Comparison of ENCODE assay signal across 15 mouse cellular contexts in the genomic region with DNA sequence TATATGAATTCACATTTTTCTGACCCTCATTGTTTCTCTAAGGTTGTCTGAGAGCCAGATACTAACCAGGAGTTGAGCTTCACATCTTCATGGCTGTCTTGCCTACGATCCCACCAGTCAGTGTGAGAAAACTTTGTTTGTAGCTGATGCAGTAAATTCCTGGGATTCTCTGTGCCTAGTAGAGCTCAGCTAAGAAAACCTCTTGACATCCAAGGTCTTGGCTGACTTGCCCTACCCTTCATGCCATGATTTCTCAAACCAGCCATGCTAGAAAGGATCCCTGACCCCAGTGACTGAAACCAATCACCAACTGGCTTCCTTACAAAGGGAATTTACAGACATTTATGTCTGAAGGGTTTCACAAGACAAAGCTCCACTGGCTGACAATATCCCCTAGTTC.
"Had no signal": no experiment of that assay in that cellular context is flagged by ENCODE, and none has a peak within 500 bp of the region (broad histone marks: within the 10 kb centered on the region; RNA-seq: fewer than 3 reads in every experiment).

No protein-coding gene starts in this region.

- H3K27ac ChIP-seq: left cerebral cortex, adult 2 months; liver, embryonic 13.5 days; stomach, postnatal 0 days had no signal

- DNase-seq: layer of hippocampus, postnatal 36 days; liver, embryonic 13.5 days; lung, adult 2 months; lung, postnatal 14 days; lung, postnatal 4 days; midbrain, embryonic 14.5 days; right cerebral cortex, adult 18-20 months; right cerebral cortex, postnatal 14 days; right cerebral cortex, postnatal 4 days; thymus, adult 2 months; thymus, postnatal 14 days; thymus, postnatal 4 days had no signal

- H3K9ac ChIP-seq: liver, embryonic 13.5 days had no signal

- H3K4me1 ChIP-seq: liver, embryonic 13.5 days had no signal

- H3K4me2 ChIP-seq: liver, embryonic 13.5 days; midbrain, embryonic 11.5 days had no signal

- H3K27me3 ChIP-seq: liver, embryonic 13.5 days had no signal

- H3K36me3 ChIP-seq: liver, embryonic 13.5 days had no signal

- H3K4me3 ChIP-seq: left cerebral cortex, adult 2 months; liver, embryonic 13.5 days had no signal

- H3K9me3 ChIP-seq: liver, embryonic 13.5 days had no signal
